Mouse (Mus musculus): Measurements from ENCODE around the gene Abhd14a.

DNA sequence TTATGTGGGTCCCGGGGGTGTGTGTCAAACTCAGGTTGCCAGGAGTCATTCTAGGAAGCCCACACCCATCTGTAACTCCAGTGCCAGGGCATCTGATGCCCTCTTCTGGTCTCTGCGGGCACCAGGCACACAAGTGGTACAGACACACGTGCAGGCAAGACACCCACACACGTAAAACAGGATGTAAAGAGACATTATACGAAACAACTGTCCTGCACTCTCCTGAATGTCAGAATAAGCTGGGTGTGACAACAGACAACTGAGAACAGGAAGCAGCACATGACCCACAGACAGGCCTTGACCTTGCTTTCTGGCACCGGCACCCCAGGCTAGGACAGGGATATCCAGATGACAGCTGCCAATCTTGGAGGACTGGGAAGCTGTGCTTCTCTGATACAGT, 21.8 kb upstream of the Abhd14a start:
- TF ChIP-seq TAL1 (IDR thresholded peaks at IDR 0.05; ENCODE audit: low read length) (no peak), GATA1 (IDR thresholded peaks at IDR 0.05; ENCODE audit: low read length) (no peak)

Data from erythroblast, embryonic 14.5 days (primary cell).